Mouse (Mus musculus) CH12.LX (cell line): Measurements from ENCODE around the gene Tram2. TPM values are rescaled to one million over a fixed set of nuclear protein-coding genes. Genes with fewer than 3 reads are reported as not detected.

ENCODE experiments used
- DNase-seq: peaks from one replicate; pipeline ENCODE4 v3.0.0-alpha.2; 2013; ENCODE audit errors: extremely low read depth
- H3K27ac ChIP-seq: 2 replicates; pipeline ENCODE4 v1.5.1; 2012; ENCODE audit warnings: low read depth, mild to moderate bottlenecking, control low read depth, moderate library complexity; ENCODE audit not compliant: insufficient read depth
- H3K27me3 ChIP-seq: replicated peaks from 2 replicates; pipeline ENCODE3; 2012; ENCODE audit warnings: inconsistent platforms
- H3K36me3 ChIP-seq, 2 experiments: replicated peaks in 1 of 2; 2 replicates each; pipeline versions ENCODE3 to v1.6.1; 2012; ENCODE audit warnings: inconsistent platforms in 1 of 2, low read length in 1 of 2, mild to moderate bottlenecking in 1 of 2, mixed read lengths in 1 of 2, moderate library complexity in 1 of 2; ENCODE audit not compliant: control insufficient read depth in 1 of 2, insufficient read depth in 1 of 2
- H3K4me1 ChIP-seq, 2 experiments: 2 replicates each; pipeline ENCODE4 v1.6.1; 2012; ENCODE audit warnings: inconsistent platforms in 1 of 2, moderate library complexity in 1 of 2; ENCODE audit not compliant: insufficient read depth in 2 of 2, control insufficient read depth in 1 of 2
- H3K4me2 ChIP-seq: 2 replicates; pipeline ENCODE4 v1.6.1; 2012; ENCODE audit warnings: low read depth, mild to moderate bottlenecking, control low read depth; ENCODE audit not compliant: poor library complexity, insufficient read depth, severe bottlenecking
- H3K4me3 ChIP-seq, 3 experiments: fragments of 150-350 bp in 1 of 3; sonication (generic) in 1 of 3; replicated peaks in 1 of 3; 2 replicates each; pipeline versions ENCODE3 to v1.5.1; 2011 to 2012; ENCODE audit warnings: low read depth in 2 of 3, low read length in 2 of 3, mild to moderate bottlenecking in 2 of 3, moderate library complexity in 2 of 3, control low read depth in 1 of 3, improper control_type of control experiment in 1 of 3, inconsistent platforms in 1 of 3, mixed read lengths in 1 of 3; ENCODE audit not compliant: poor library complexity in 1 of 3
- H3K79me2 ChIP-seq: replicated peaks from 2 replicates; pipeline ENCODE4 v1.6.1; 2012; ENCODE audit warnings: mild to moderate bottlenecking, moderate library complexity; ENCODE audit not compliant: control insufficient read depth, poor library complexity, insufficient read depth, severe bottlenecking; ENCODE audit errors: extremely low read depth
- H3K9ac ChIP-seq: 2 replicates; pipeline ENCODE4 v1.6.1; 2012; ENCODE audit warnings: low read depth, mild to moderate bottlenecking, control low read depth, moderate library complexity; ENCODE audit not compliant: insufficient read depth
- H3K9me3 ChIP-seq: replicated peaks from 2 replicates; pipeline ENCODE3; 2012; ENCODE audit warnings: low read length, inconsistent platforms, mixed read lengths
- BHLHE40 ChIP-seq: IDR thresholded peaks from 2 replicates; pipeline ENCODE4 v1.6.1; 2011; ENCODE audit warnings: mild to moderate bottlenecking, low read depth, low read length, improper control_type of control experiment
- CHD1 ChIP-seq: IDR thresholded peaks from 2 replicates; pipeline ENCODE4 v1.6.1; 2012; ENCODE audit warnings: low read depth, low read length, improper control_type of control experiment, inconsistent platforms
- CHD2 ChIP-seq: IDR thresholded peaks from 2 replicates; pipeline ENCODE4 v1.6.1; 2011; ENCODE audit warnings: low read length, improper control_type of control experiment
- CTCF ChIP-seq, 2 experiments: IDR thresholded peaks in 1 of 2; conservative IDR thresholded peaks in 1 of 2; 2 replicates each; pipeline ENCODE4 v1.5.1; 2011 to 2012; ENCODE audit warnings: low read depth in 2 of 2, low read length in 2 of 2, improper control_type of control experiment in 1 of 2, inconsistent platforms in 1 of 2, mild to moderate bottlenecking in 1 of 2, moderate library complexity in 1 of 2
- E2F4 ChIP-seq: IDR thresholded peaks from 2 replicates; pipeline ENCODE4 v1.6.1; 2011; ENCODE audit warnings: low read depth, low read length, improper control_type of control experiment; ENCODE audit not compliant: insufficient replicate concordance
- ELF1 ChIP-seq: IDR thresholded peaks from 2 replicates; pipeline ENCODE4 v1.6.1; 2014; ENCODE audit warnings: low read depth, mild to moderate bottlenecking, inconsistent platforms, low read length, improper control_type of control experiment
- ETS1 ChIP-seq: conservative IDR thresholded peaks from 2 replicates; pipeline ENCODE4 v1.6.1; 2012; ENCODE audit warnings: low read depth, mild to moderate bottlenecking, inconsistent platforms, low read length, improper control_type of control experiment, moderate library complexity
- GABPA ChIP-seq: IDR thresholded peaks from 2 replicates; pipeline ENCODE4 v1.6.1; 2012; ENCODE audit warnings: low read depth, low read length, improper control_type of control experiment, inconsistent platforms; ENCODE audit not compliant: insufficient replicate concordance
- IRF4 ChIP-seq: IDR thresholded peaks from 2 replicates; pipeline ENCODE4 v1.6.1; 2014; ENCODE audit warnings: low read depth, mild to moderate bottlenecking, inconsistent platforms, low read length, improper control_type of control experiment
- JUND ChIP-seq: conservative IDR thresholded peaks from 2 replicates; pipeline ENCODE4 v1.6.1; 2011; ENCODE audit warnings: low read depth, low read length, improper control_type of control experiment
- KAT2A ChIP-seq: IDR thresholded peaks from 2 replicates; pipeline ENCODE4 v1.6.1; 2012; ENCODE audit warnings: low read length, improper control_type of control experiment, inconsistent platforms; ENCODE audit not compliant: insufficient replicate concordance
- MAX ChIP-seq: IDR thresholded peaks from 2 replicates; pipeline ENCODE4 v1.6.1; 2011; ENCODE audit warnings: low read length, improper control_type of control experiment
- MAZ ChIP-seq: IDR thresholded peaks from 2 replicates; pipeline ENCODE4 v1.6.1; 2012; ENCODE audit warnings: low read depth, mild to moderate bottlenecking, inconsistent platforms, low read length, improper control_type of control experiment, moderate library complexity
- MXI1 ChIP-seq: IDR thresholded peaks from 2 replicates; pipeline ENCODE4 v1.6.1; 2011; ENCODE audit warnings: mild to moderate bottlenecking, low read depth, low read length, improper control_type of control experiment
- NELFE ChIP-seq: IDR thresholded peaks from 2 replicates; pipeline ENCODE4 v1.6.1; 2011; ENCODE audit warnings: low read depth, low read length, improper control_type of control experiment
- POLR2AphosphoS2 ChIP-seq: IDR thresholded peaks from 2 replicates; pipeline ENCODE4 v1.6.1; 2011; ENCODE audit warnings: low read depth, low read length, improper control_type of control experiment
- RCOR1 ChIP-seq: conservative IDR thresholded peaks from 2 replicates; pipeline ENCODE4 v1.6.1; 2012; ENCODE audit warnings: low read depth, mild to moderate bottlenecking, inconsistent platforms, low read length, improper control_type of control experiment
- SIN3A ChIP-seq: IDR thresholded peaks from 2 replicates; pipeline ENCODE4 v1.6.1; 2012; ENCODE audit warnings: low read length, improper control_type of control experiment, inconsistent platforms
- TBP ChIP-seq: conservative IDR thresholded peaks from 2 replicates; pipeline ENCODE4 v1.6.1; 2011; ENCODE audit warnings: low read depth, low read length, improper control_type of control experiment
- ZC3H11A ChIP-seq: IDR thresholded peaks from 2 replicates; pipeline ENCODE4 v1.6.1; 2012; ENCODE audit warnings: low read depth, mild to moderate bottlenecking, inconsistent platforms, low read length, improper control_type of control experiment
- ZKSCAN1 ChIP-seq: IDR thresholded peaks from 2 replicates; pipeline ENCODE4 v1.6.1; 2012; ENCODE audit warnings: low read depth, inconsistent platforms, low read length, improper control_type of control experiment, borderline replicate concordance
- dilution Hi-C: fragments of 300-500 bp; cut with MboI; formaldehyde crosslinking; loops from 2 replicates; pipeline ENCODE4 v1.14.3; 2020; ENCODE audit warnings: low sequenced_read_pairs; ENCODE audit not compliant: extremely low pct_unique_long_range_greater_than_20kb, extremely low pct_ligation_motif_present
- in situ Hi-C: fragments of 300-500 bp; cut with MboI; formaldehyde crosslinking; loops from 3 replicates; pipeline ENCODE4 v1.14.3; 2019; ENCODE audit warnings: low sequenced_read_pairs, low pct_ligation_motif_present, low pct_unique_long_range_greater_than_20kb, mixed read lengths
- polyA plus RNA-seq: library from polyadenylated mRNA; unstranded; fragments of >175 nt; gene quantifications from 2 replicates; pipeline ENCODE4 v1.2.1, GENCODE M21; 2012; ENCODE audit warnings: low read depth; ENCODE audit not compliant: insufficient read length
- total RNA-seq, 2 experiments: library from RNA; depleted of rRNA; stranded (reverse); fragments of 300-350 nt in 1 of 2; fragments of >200 nt in 1 of 2; gene quantifications; 2 replicates each; pipeline ENCODE4 v1.2.3; 2012 to 2014

The Tram2 gene
- total and polyA plus RNA-seq, 3 experiments = 1.9 to 6.6 (median 2.4) TPM

DNA sequence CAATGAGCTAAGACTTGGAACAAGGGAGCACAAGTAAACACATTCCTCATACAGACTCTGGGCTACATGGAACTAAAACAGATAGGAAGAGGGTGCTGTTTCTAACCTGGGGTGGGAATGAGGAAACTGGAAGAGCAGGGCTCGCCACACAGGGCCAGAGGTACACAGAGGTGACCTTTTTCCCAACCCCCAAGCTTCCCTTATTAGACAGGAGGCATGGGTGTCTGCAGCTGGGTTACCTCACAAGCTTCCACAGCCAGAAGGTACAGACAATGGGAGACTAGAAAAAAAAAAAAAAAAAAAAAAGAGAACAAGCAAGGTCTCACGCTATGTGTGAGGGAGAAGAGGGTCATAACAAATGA is 81.7 kb downstream of the Tram2 start:
- in situ Hi-C loops = no loop called here

DNA sequence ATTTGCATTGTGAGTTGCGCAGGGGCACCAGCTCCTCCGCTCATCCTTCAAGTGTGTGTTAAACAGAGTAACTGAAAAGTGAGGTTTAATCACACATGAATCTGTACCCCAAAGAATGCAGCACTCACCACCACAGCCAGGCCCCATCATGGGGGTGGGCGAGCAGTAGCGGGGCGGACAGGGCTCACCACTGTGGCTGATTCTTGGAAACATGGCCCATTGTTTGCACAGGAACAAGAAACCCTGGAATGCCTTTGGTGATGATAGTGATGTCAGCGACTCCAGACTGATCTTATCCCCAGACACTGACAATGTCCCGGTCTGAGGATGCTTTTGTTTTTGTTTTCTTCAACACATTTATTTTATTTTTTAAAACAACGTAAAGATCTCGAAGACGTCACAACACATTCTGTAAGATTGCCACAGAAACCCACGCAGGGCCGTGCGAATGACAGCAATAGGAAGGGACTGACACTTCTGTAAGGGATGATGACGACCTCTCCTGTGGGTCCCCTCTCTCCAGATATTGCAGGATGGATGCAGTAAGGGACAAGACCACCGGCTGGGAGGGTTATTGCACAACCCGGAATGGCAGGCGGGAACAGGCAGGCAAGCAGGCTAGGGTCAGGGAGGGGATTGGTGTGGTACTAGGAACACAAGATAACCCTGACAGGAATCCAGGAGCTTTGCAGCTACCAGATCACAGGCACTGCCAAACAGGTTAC is 82.3 kb downstream of the Tram2 start:
- Histone ChIP-seq H3K4me1 (peaks cover 0 to 26% of the 10 kb centered on the region in 2 experiments; a peak in 3 of 4 replicates), H3K79me2 (no peaks in the 10 kb centered on the region; the same call in 1 of the 2 replicates), H3K4me2 (no peak overlapping the region), H3K9ac (no peak overlapping the region), H3K9me3 (no peaks in the 10 kb centered on the region), H3K36me3 (peaks cover 12 to 47% of the 10 kb centered on the region in 2 experiments), H3K4me3 (no peak overlapping the region), H3K27me3 (no peaks in the 10 kb centered on the region), H3K27ac (no peak overlapping the region)
- dilution Hi-C loops = no loop called here
- in situ Hi-C loops = no loop called here
- DNase-seq = no peak
- TF ChIP-seq E2F4 (no peak), IRF4 (no peak), ZKSCAN1 (no peak)

More for the DNA sequence above, 81.7 kb downstream of the Tram2 start:
- Histone ChIP-seq H3K27me3 (no peaks in the 10 kb centered on the region), H3K9ac (no peak overlapping the region), H3K27ac (no peak overlapping the region), H3K79me2 (no peaks in the 10 kb centered on the region; the same call in 1 of the 2 replicates), H3K4me3 (no peak overlapping the region), H3K4me1 (peaks cover 0 to 26% of the 10 kb centered on the region in 2 experiments; a peak in 3 of 4 replicates), H3K4me2 (no peak overlapping the region), H3K36me3 (peaks cover 15 to 52% of the 10 kb centered on the region in 2 experiments), H3K9me3 (no peaks in the 10 kb centered on the region)
- no peak for DNase-seq
- TF ChIP-seq CTCF (conservative IDR thresholded peaks at IDR 0.05 in 1 of 2, IDR thresholded peaks at IDR 0.05 in 1 of 2; ENCODE audit: low read depth in 2 of 2, low read length in 2 of 2) (no peak), BHLHE40 (no peak), ETS1 (no peak), CHD2 (no peak), TBP (no peak), ZC3H11A (no peak), MAZ (no peak), ZKSCAN1 (no peak), IRF4 (no peak), KAT2A (no peak), JUND (no peak), RCOR1 (no peak), SIN3A (no peak), MAX (no peak), ELF1 (no peak), GABPA (no peak), CHD1 (no peak), MXI1 (no peak), POLR2AphosphoS2 (no peak), NELFE (no peak)
- dilution Hi-C loops = no loop called here
